Mouse (Mus musculus): ENCODE results near the gene Trim41.

Gene Trim41

DNA sequence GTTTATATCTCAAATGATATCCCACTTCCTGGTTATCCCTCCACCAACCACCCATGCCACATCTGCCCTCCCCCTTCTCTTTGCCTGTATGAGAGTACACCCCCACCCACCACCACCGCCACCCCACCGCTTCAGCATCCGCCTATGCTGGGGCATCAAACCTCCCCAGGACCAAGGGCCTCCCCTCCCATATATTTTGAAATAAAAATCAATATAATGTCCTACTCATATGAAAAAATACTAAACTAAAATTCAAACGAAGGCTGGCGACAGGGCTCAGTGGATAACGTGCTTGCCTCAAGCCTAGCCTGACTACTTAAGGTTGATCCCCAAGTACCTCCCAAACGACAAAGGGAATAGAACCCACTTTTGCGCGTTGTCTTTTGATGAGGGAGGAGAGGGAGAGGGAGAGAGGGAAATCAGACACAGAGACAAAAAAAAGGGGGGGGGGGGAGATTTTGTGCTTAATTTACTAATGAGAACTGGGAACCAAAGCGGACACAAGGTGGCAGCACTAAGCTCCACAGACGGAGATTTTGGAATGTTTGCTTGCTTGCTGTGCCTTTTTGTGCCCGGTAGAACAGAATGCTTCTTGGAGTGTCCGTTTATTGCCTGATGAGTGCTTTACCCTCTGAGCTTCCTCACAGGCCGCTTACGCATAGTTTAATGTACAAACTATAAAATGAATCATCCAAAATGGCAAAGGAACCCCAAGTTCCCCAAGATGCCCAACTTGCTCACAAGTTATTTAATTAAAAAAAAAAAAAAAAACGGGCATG, 28.7 kb downstream of the Trim41 start:
- DNase-seq: peak; percentile 80

GRCm38 (mm10) chr11:48787455-48788211, 29.5 kb downstream of the Trim41 start:
- DNase-seq: no peak

DNA sequence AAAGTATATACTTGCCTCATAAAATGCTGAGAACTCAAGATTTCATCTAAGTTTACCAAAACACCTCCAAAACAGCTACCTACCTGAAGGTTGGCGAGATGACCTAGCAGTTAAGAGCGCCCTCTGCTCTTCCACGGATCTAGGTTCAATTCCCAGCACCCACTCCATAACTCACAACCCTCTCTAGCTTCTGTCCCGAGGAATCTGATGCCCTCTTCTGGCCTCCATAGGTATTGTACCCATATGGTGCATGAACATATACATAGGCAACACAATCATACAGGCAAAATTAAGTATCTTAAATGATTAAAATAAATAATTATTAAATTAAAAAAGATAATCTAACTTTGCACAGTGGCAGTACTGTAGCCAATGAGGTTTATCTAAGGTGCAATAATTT, 34.9 kb downstream of the Trim41 start:
- no peak for DNase-seq

GRCm38 (mm10) chr11:48779450-48779849, 37.7 kb downstream of the Trim41 start:
- DNase-seq: no peak

DNA sequence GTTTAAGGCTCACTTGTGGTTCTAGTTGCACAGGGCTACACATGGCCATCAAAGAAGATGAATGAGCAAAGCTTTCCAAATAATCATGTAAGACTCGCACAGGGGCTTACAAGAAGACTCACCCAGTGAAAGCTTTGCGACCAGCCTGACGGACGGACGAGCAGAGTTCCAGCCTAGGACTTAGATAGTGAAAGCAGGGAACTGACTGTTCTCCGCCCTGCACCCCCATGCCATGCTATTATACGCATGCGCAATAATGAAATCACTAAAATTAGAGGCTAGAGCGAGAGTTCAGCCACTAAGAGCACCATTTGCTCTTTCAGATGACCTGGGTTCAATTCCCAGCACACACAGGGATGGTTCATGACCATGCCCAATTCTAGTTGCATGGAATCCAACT, 39.9 kb downstream of the Trim41 start:
- no peak for DNase-seq

DNA sequence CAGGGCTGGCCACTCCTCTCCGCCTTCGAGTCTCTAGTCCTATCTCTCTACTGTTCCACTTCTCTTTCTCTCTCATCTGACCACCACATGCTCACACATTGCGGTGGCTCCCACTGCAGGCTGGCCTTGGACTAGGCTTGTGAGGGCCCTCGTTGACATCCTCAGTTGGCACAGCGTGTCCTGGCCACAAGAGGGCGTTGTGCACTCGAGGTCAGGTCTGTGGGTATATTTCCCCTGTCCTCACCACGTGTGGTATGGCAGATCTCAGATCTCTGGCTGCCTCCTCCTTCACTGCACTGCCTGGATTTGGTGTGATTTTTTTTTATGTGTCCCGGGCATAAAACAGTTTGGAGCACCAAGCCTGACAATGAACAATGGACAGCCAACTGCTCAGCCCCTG, 40.5 kb downstream of the Trim41 start:
- no peak for DNase-seq

GRCm38 (mm10) chr11:48775483-48775882, 41.7 kb downstream of the Trim41 start:
- peak; percentile 50 for DNase-seq

DNA sequence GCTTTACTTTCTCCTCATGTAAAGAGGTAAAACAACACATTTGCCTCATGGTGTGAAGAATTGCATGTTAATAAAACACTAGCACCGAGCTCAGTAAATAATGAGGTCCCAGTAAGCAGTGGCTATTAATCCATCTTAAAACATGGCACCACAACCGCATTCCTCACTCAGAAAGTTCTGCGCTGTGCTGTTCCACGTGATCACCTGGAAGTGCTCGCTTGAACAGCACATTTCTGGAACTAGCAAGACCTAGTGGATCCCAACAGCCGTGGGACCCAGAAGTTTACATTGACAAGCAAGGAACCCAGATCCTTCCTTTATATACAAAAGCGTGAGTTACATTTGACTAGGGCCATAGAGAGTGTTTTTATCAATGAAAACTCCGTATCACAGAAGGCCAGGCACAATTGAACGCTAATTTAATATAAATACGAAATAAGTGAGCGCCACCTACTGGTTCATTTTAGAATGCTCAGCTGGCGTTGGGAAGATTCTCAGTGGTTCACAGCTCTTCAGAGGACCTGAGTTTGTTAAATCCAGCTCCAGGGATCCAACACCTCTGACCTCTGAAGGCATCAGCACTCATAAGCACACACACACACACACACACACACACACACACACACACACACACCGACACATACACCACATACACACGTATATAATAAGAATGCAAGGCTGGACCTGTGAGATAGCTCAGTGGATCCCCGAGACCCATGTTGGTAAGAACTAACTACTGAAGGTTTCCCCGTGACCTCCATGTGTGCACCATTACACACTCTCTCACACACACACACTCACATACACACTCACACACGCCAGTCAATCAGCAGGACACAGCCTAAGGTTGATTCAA, 42.5 kb downstream of the Trim41 start:
- DNase-seq: peak; percentile 58

DNA sequence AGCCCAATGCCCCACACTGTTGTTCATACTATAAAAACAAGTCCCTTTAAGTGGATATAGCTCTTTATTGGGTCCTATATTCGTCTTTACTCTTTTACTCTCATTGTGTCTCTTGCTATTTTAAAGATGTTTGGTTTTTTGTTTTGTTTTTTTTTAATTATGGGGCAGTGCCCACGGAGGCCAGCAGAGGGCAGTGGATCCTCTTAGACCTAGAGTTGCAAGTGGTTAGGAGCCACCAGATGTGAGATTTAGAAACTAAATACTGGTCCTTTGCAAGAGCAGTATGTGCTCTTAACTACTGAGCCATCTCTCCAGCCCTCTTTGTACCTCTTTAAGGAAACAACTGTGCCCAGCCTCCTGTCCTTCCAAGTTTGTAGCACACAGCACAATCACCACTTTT, 45.5 kb downstream of the Trim41 start:
- no peak for DNase-seq

GRCm38 (mm10) chr11:48767195-48767876, 49.8 kb downstream of the Trim41 start:
- no peak for DNase-seq

DNA sequence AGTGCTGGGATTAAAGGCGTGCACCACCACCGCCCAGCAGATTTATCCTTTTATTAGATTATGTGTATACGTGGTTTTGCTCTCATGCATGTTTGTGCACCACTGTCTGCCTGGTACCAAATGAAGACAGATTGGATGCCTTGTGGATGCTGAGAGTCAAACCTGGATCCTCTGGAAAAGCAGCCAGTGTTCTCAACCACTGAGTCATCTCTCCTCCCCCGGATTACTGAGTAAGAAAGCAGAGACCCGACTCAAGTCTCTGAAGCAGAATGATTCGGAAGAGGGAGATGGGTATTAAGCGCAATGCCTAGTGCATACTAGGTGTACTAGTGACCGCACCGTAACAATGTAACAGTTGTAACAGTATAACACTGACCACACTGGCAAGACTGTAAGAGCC, 53.0 kb downstream of the Trim41 start:
- no peak for DNase-seq

DNA sequence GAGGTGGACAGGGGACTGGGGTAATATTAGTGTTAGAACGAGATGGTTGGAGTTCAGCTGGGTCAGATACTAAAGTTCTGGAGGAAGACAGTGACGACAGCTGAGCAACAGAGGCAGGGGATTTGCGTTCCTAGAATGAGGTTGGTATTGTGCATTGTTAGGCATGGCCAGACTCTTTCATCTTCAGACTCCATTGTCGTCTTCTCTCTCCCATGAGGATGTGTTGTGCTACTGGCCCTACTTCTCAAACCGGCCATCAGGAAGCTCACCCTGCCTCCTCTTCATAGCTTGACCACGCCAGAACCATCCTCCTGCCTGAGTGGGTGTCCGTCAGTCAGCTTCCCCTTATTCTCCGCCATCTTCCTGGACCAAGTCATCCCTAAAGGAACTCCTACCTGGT, 58.1 kb downstream of the Trim41 start:
- no peak for DNase-seq
